Mouse (Mus musculus) thymus, postnatal 14 days (tissue): ENCODE measurements around the gene Tgfbrap1.
"Not testable (repeated sequence)": the region's sequence is repeated elsewhere in the genome, so short reads cannot be mapped to it uniquely, and the experiment has no call there.

Experiments
- DNase-seq: peaks from one replicate; pipeline ENCODE4 v3.0.0; 2021

The Tgfbrap1 gene

GRCm38 (mm10) chr1:43108729-43109128 is 10.3 kb upstream of the Tgfbrap1 start:
- DNase-seq, result no peak

GRCm38 (mm10) chr1:43094206-43094605 is 4.2 kb downstream of the Tgfbrap1 start:
- DNase-seq, result no peak

- DNase-seq, result peak; percentile 74
Measured at GRCm38 (mm10) chr1:43092056-43093015, 6.1 kb downstream of the Tgfbrap1 start.

- no peak for DNase-seq
Measured at GRCm38 (mm10) chr1:43091306-43092055, 7.0 kb downstream of the Tgfbrap1 start.

- DNase-seq, result no peak
Measured at GRCm38 (mm10) chr1:43090418-43090817, 8.0 kb downstream of the Tgfbrap1 start.

- no peak for DNase-seq
Measured at GRCm38 (mm10) chr1:43082946-43083345, 15.5 kb downstream of the Tgfbrap1 start.

- DNase-seq, result no peak
Measured at GRCm38 (mm10) chr1:43078124-43078523, 20.3 kb downstream of the Tgfbrap1 start.

GRCm38 (mm10) chr1:43074791-43075190 is 23.6 kb downstream of the Tgfbrap1 start:
- no peak for DNase-seq

- DNase-seq, result no peak
Measured at GRCm38 (mm10) chr1:43072561-43072960, 25.9 kb downstream of the Tgfbrap1 start.

GRCm38 (mm10) chr1:43072028-43072427 is 26.4 kb downstream of the Tgfbrap1 start:
- DNase-seq, result no peak

- DNase-seq, result peak; percentile 9
Measured at GRCm38 (mm10) chr1:43070726-43071125, 27.7 kb downstream of the Tgfbrap1 start.

- no peak for DNase-seq
Measured at GRCm38 (mm10) chr1:43067551-43067950, 30.9 kb downstream of the Tgfbrap1 start.

GRCm38 (mm10) chr1:43066573-43066972 is 31.9 kb downstream of the Tgfbrap1 start:
- no peak for DNase-seq

GRCm38 (mm10) chr1:43065615-43066310 is 32.7 kb downstream of the Tgfbrap1 start:
- peak; percentile 50 for DNase-seq

GRCm38 (mm10) chr1:43051903-43052302 is 46.5 kb downstream of the Tgfbrap1 start:
- DNase-seq, result no peak

GRCm38 (mm10) chr1:43047811-43048210 is 50.6 kb downstream of the Tgfbrap1 start:
- no peak for DNase-seq

GRCm38 (mm10) chr1:43046990-43047389 is 51.4 kb downstream of the Tgfbrap1 start:
- DNase-seq, result no peak

GRCm38 (mm10) chr1:43045204-43045982 is 53.0 kb downstream of the Tgfbrap1 start:
- DNase-seq, result no peak

GRCm38 (mm10) chr1:43042271-43042670 is 56.2 kb downstream of the Tgfbrap1 start:
- DNase-seq, result no peak

GRCm38 (mm10) chr1:43036014-43036413 is 62.4 kb downstream of the Tgfbrap1 start:
- no peak for DNase-seq

- DNase-seq, result not testable (repeated sequence)
Measured at GRCm38 (mm10) chr1:43015153-43015685, 83.2 kb downstream of the Tgfbrap1 start.

GRCm38 (mm10) chr1:43010461-43010860 is 88.0 kb downstream of the Tgfbrap1 start:
- no peak for DNase-seq
